Mouse (Mus musculus): ENCODE data around the gene Adamts17. TPM values are rescaled to one million over a fixed set of nuclear protein-coding genes. Genes with fewer than 3 reads are reported as not detected.

Gene Adamts17
- polyA plus RNA-seq, 1 experiment from 2014 or later = 3.6 TPM

GRCm38 (mm10) chr7:67064627-67065305 lies 225.2 kb downstream of the Adamts17 start:
- 69% methylated on average over 10 of the region's 10 CpGs for WGBS
- Histone ChIP-seq H3K4me2 (replicated peaks; ENCODE audit: low read depth, low read length) (no peak overlapping the region), H3K9me3 (ENCODE audit: low read length) (no peaks in the 10 kb centered on the region), H3K27me3 (ENCODE audit: insufficient read depth, low read length) (no peaks in the 10 kb centered on the region), H3K4me1 (ENCODE audit: insufficient read depth, low read length) (peaks cover 8% of the 10 kb centered on the region; the same call in 1 of the 2 replicates), H3K9ac (replicated peaks; ENCODE audit: low read length) (no peak overlapping the region), H3K4me3 (ENCODE audit: low read length) (no peak overlapping the region), H3K27ac (ENCODE audit: low read length) (no peak overlapping the region), H3K36me3 (ENCODE audit: insufficient read depth, low read length) (no peaks in the 10 kb centered on the region)
- ATAC-seq (ENCODE audit: low FRiP score, low TSS enrichment) = no peak

- Histone ChIP-seq H3K4me1 (ENCODE audit: insufficient read depth, low read length) (peaks cover 8% of the 10 kb centered on the region; the same call in 1 of the 2 replicates), H3K36me3 (ENCODE audit: insufficient read depth, low read length) (no peaks in the 10 kb centered on the region), H3K9ac (replicated peaks; ENCODE audit: low read length) (no peak overlapping the region), H3K4me3 (ENCODE audit: low read length) (no peak overlapping the region), H3K4me2 (replicated peaks; ENCODE audit: low read depth, low read length) (no peak overlapping the region), H3K9me3 (ENCODE audit: low read length) (no peaks in the 10 kb centered on the region), H3K27me3 (ENCODE audit: insufficient read depth, low read length) (no peaks in the 10 kb centered on the region), H3K27ac (ENCODE audit: low read length) (no peak overlapping the region)
- 88% methylated on average over 4 of the region's 4 CpGs for WGBS
- no peak for ATAC-seq (ENCODE audit: low FRiP score, low TSS enrichment)
Measured at GRCm38 (mm10) chr7:67065631-67066030, 226.1 kb downstream of the Adamts17 start.

- no peak overlapping the region for H3K9ac ChIP-seq (replicated peaks; ENCODE audit: low read length)
- no peak overlapping the region for H3K27ac ChIP-seq (ENCODE audit: low read length)
- H3K4me2 ChIP-seq (replicated peaks; ENCODE audit: low read depth, low read length) = no peak overlapping the region
- H3K9me3 ChIP-seq (ENCODE audit: low read length) = no peaks in the 10 kb centered on the region
- H3K4me1 ChIP-seq (ENCODE audit: insufficient read depth, low read length) = no peaks in the 10 kb centered on the region
- no peaks in the 10 kb centered on the region for H3K36me3 ChIP-seq (ENCODE audit: insufficient read depth, low read length)
- no peaks in the 10 kb centered on the region for H3K27me3 ChIP-seq (ENCODE audit: insufficient read depth, low read length)
- no peak for ATAC-seq (ENCODE audit: low FRiP score, low TSS enrichment)
- WGBS = 69% methylated on average over 10 of the region's 10 CpGs
- H3K4me3 ChIP-seq (ENCODE audit: low read length) = no peak overlapping the region
Measured at GRCm38 (mm10) chr7:67072015-67072685, 232.6 kb downstream of the Adamts17 start.

- Histone ChIP-seq H3K27me3 (ENCODE audit: insufficient read depth, low read length) (no peaks in the 10 kb centered on the region), H3K27ac (ENCODE audit: low read length) (no peak overlapping the region), H3K36me3 (ENCODE audit: insufficient read depth, low read length) (no peaks in the 10 kb centered on the region), H3K4me1 (ENCODE audit: insufficient read depth, low read length) (no peaks in the 10 kb centered on the region), H3K4me2 (replicated peaks; ENCODE audit: low read depth, low read length) (no peak overlapping the region), H3K9me3 (ENCODE audit: low read length) (no peaks in the 10 kb centered on the region), H3K9ac (replicated peaks; ENCODE audit: low read length) (no peak overlapping the region), H3K4me3 (ENCODE audit: low read length) (no peak overlapping the region)
- ATAC-seq (ENCODE audit: low FRiP score, low TSS enrichment) = no peak
- 81% methylated on average over 10 of the region's 10 CpGs for WGBS
Measured at GRCm38 (mm10) chr7:67082751-67083150, 243.2 kb downstream of the Adamts17 start.

GRCm38 (mm10) chr7:67087759-67088158 lies 248.2 kb downstream of the Adamts17 start:
- Histone ChIP-seq H3K4me1 (ENCODE audit: insufficient read depth, low read length) (no peaks in the 10 kb centered on the region), H3K4me2 (replicated peaks; ENCODE audit: low read depth, low read length) (no peak overlapping the region), H3K4me3 (ENCODE audit: low read length) (no peak overlapping the region), H3K9ac (replicated peaks; ENCODE audit: low read length) (no peak overlapping the region), H3K9me3 (ENCODE audit: low read length) (no peaks in the 10 kb centered on the region), H3K27me3 (ENCODE audit: insufficient read depth, low read length) (no peaks in the 10 kb centered on the region), H3K27ac (ENCODE audit: low read length) (no peak overlapping the region), H3K36me3 (ENCODE audit: insufficient read depth, low read length) (no peaks in the 10 kb centered on the region)
- WGBS = 57% methylated on average over 6 of the region's 6 CpGs
- no peak for ATAC-seq (ENCODE audit: low FRiP score, low TSS enrichment)

- Histone ChIP-seq H3K4me2 (replicated peaks; ENCODE audit: low read depth, low read length) (no peak overlapping the region), H3K9me3 (ENCODE audit: low read length) (no peaks in the 10 kb centered on the region), H3K4me3 (ENCODE audit: low read length) (no peak overlapping the region), H3K9ac (replicated peaks; ENCODE audit: low read length) (no peak overlapping the region), H3K27ac (ENCODE audit: low read length) (no peak overlapping the region), H3K4me1 (ENCODE audit: insufficient read depth, low read length) (0 out of 2 replicates have a peak, but pooled peaks cover 2% of the 10 kb centered on the region), H3K36me3 (ENCODE audit: insufficient read depth, low read length) (no peaks in the 10 kb centered on the region), H3K27me3 (ENCODE audit: insufficient read depth, low read length) (no peaks in the 10 kb centered on the region)
- ATAC-seq (ENCODE audit: low FRiP score, low TSS enrichment) = no peak
- 79% methylated on average over 2 of the region's 2 CpGs for WGBS
Measured at GRCm38 (mm10) chr7:67097096-67097495, 257.6 kb downstream of the Adamts17 start.

GRCm38 (mm10) chr7:67101418-67101973 lies 262.0 kb downstream of the Adamts17 start:
- H3K9ac ChIP-seq (replicated peaks; ENCODE audit: low read length) = no peak overlapping the region
- no peaks in the 10 kb centered on the region for H3K36me3 ChIP-seq (ENCODE audit: insufficient read depth, low read length)
- H3K27me3 ChIP-seq (ENCODE audit: insufficient read depth, low read length) = no peaks in the 10 kb centered on the region
- no peak overlapping the region for H3K4me3 ChIP-seq (ENCODE audit: low read length)
- 65% methylated on average over 3 of the region's 3 CpGs for WGBS
- no peak for ATAC-seq (ENCODE audit: low FRiP score, low TSS enrichment)
- no peak overlapping the region for H3K27ac ChIP-seq (ENCODE audit: low read length)
- 0 out of 2 replicates have a peak, but pooled peaks cover 6% of the 10 kb centered on the region for H3K4me1 ChIP-seq (ENCODE audit: insufficient read depth, low read length)
- no peak overlapping the region for H3K4me2 ChIP-seq (replicated peaks; ENCODE audit: low read depth, low read length)
- no peaks in the 10 kb centered on the region for H3K9me3 ChIP-seq (ENCODE audit: low read length)

- Histone ChIP-seq H3K36me3 (ENCODE audit: insufficient read depth, low read length) (no peaks in the 10 kb centered on the region), H3K27me3 (ENCODE audit: insufficient read depth, low read length) (no peaks in the 10 kb centered on the region), H3K9me3 (ENCODE audit: low read length) (no peaks in the 10 kb centered on the region), H3K9ac (replicated peaks; ENCODE audit: low read length) (no peak overlapping the region), H3K4me2 (replicated peaks; ENCODE audit: low read depth, low read length) (no peak overlapping the region), H3K4me1 (ENCODE audit: insufficient read depth, low read length) (0 out of 2 replicates have a peak, but pooled peaks cover 4% of the 10 kb centered on the region), H3K4me3 (ENCODE audit: low read length) (no peak overlapping the region), H3K27ac (ENCODE audit: low read length) (no peak overlapping the region)
- 74% methylated on average over 12 of the region's 12 CpGs for WGBS
- ATAC-seq (ENCODE audit: low FRiP score, low TSS enrichment) = peak; percentile 69
Measured at GRCm38 (mm10) chr7:67110551-67111159, 271.1 kb downstream of the Adamts17 start.

GRCm38 (mm10) chr7:67112495-67113216 lies 273.1 kb downstream of the Adamts17 start:
- Histone ChIP-seq H3K9ac (replicated peaks; ENCODE audit: low read length) (no peak overlapping the region), H3K4me2 (replicated peaks; ENCODE audit: low read depth, low read length) (no peak overlapping the region), H3K36me3 (ENCODE audit: insufficient read depth, low read length) (no peaks in the 10 kb centered on the region), H3K27ac (ENCODE audit: low read length) (no peak overlapping the region), H3K9me3 (ENCODE audit: low read length) (no peaks in the 10 kb centered on the region), H3K27me3 (ENCODE audit: insufficient read depth, low read length) (no peaks in the 10 kb centered on the region), H3K4me1 (ENCODE audit: insufficient read depth, low read length) (0 out of 2 replicates have a peak, but pooled peaks cover 4% of the 10 kb centered on the region), H3K4me3 (ENCODE audit: low read length) (no peak overlapping the region)
- ATAC-seq (ENCODE audit: low FRiP score, low TSS enrichment) = no peak
- 51% methylated on average over 14 of the region's 14 CpGs for WGBS
